Mouse (Mus musculus) embryo, embryonic 11.5 days (tissue): Measurements from ENCODE around the gene 2310022A10Rik.

Experiments used
- DNase-seq: peaks from one replicate; pipeline ENCODE4 v3.0.0-alpha.2; 2012; ENCODE audit warnings: low read depth, low spot score

Gene 2310022A10Rik

DNA sequence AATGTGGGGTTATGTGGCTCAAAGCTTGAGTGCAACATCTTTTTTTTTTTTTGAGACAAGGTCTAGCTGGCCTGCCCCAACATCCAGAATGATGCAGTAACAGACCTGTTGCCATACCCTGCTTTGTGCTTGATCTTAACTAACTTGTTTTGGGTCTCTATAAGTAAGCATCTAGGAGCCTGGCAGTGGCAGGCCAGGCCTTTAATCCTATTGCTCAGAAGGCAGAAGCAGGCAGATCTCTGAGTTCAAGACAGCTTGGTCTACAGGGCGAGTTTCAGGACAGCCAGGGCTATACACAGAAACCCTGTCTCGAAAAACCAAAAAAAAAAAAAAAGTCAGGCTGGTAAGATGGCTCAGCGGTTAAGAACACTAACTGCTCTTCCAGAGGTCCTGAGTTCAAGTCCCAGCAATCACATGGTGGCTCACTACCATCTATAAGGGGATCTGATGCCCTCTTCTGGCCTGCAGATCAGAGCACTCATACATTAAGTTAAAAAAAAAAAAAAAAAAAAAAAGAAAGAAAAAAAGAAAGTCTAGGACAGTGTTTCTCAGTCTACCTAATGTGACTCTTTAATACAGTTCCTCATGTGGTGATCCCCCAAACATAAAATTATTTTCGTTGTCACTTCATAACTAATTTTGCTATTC lies 37.7 kb downstream of the 2310022A10Rik start:
- DNase-seq = no peak

DNA sequence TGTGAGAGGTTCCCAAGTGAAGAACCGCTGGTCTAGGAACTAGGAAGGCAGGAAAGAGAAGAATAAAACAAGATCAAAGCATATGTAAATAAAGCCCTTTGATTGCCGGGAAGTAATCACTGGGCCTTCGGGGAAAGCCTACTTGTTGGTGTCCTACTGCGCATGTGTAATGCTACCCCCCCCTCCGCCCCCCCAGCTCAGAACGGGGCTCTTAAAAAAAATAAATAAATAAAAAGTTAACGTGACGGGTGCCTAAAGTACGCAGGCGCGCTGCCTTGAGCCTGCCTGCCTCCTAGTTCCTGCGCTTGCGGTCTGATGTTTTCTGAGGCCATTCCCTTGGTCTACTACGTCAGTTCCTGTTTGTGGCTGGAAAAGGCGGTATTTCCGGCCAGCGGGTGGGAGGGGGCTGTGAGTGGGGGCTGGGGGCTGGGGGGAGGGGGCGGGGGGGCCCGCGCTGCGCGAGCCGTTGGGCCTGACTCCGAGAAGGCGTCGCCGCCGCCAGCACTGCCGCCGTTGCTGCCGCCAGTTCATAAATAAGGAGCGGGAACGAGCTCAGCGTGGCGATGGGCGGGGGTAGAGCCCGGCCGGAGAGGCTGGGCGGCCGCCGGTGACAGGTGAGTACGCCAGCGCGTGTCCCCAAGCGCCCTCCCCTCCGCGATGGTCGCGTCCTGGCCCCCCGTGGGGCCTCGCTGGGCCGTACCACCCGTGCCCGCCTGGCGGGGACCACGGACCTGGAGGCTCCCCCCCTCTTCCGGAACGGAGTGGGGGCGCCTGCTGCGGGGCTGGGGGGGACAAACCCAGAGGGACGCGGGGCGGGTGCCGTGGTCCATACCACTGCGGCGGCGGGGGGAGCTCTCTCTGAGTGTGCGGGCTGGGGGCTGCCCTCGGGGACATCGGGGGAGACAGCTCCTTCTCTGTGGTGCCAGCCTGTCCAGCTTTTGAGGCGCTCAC lies 38.5 kb downstream of the 2310022A10Rik start, which contains the start of gene Akt2:
Akt2 (plus strand) TSS at position 287 of the 951 bp plus-strand sequence.
- DNase-seq = peak; percentile 93

DNA sequence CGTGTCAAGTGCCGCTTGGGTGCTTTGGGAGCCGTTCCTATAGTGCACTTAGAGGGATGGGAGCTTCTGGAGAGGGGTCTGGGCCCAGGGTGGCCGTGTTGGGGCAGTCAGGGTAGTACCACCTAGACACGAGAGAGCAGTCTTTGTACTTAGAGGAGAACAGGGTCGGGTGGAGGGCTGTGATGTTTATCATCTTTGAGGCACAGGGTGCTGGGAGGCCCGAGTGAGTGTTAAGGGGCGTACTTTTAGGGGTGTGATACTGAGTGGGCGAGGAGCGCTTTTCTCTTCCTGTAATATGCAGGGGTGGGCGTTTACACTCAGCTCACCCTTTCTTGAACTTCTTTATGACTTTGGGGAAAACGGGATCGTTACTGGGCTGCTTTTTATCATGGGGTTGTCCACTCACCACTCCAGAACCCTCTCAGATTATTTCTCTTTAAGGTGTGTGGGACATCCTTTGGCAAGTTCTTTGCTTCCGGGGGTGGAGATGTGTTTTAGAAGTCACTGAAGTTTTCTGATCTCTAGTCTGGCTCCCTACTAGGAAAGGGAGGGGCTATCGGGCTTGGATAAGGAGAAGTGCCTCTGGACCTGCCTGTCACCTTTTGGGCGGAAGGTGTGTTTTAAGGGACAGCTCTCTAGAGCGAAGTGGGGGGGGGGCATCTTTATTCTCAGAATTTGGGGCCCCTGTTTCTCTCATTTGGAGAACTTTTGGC lies 39.3 kb downstream of the 2310022A10Rik start:
- DNase-seq = no peak

DNA sequence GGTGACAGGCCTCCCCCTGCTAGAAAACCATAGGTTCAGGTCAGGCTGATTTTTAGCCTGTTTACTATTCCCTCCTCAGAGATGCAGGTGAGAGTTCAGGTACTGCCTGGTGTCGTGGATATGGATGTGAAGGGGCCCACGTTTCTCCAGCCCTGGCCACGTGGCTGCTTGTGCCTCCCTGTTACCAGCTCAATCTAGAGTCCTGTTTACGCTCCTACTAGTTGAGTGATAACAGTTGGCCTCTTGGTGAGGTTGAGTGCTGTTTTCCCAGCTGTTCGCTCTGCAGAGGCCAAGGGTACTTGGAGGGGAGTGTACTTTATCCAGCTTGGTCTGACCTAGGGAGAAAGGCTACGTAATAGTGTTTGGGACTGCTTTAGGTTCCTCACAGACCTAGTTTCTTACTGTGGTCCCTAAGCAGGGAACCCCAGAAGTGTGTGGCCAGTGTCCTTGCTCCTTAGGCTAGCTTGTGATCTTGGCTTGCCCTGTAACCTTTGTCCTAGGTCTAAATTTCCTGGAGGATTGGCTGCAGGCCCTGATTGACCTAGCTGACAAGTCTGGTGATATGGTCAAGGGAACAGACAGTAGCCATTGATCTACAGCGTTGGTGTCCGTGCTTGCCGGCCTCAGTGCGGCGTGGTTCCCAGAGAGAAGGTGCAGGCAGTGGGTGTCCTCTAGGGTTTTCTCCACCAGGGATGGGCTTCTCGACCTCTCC lies 40.1 kb downstream of the 2310022A10Rik start:
- DNase-seq = no peak

DNA sequence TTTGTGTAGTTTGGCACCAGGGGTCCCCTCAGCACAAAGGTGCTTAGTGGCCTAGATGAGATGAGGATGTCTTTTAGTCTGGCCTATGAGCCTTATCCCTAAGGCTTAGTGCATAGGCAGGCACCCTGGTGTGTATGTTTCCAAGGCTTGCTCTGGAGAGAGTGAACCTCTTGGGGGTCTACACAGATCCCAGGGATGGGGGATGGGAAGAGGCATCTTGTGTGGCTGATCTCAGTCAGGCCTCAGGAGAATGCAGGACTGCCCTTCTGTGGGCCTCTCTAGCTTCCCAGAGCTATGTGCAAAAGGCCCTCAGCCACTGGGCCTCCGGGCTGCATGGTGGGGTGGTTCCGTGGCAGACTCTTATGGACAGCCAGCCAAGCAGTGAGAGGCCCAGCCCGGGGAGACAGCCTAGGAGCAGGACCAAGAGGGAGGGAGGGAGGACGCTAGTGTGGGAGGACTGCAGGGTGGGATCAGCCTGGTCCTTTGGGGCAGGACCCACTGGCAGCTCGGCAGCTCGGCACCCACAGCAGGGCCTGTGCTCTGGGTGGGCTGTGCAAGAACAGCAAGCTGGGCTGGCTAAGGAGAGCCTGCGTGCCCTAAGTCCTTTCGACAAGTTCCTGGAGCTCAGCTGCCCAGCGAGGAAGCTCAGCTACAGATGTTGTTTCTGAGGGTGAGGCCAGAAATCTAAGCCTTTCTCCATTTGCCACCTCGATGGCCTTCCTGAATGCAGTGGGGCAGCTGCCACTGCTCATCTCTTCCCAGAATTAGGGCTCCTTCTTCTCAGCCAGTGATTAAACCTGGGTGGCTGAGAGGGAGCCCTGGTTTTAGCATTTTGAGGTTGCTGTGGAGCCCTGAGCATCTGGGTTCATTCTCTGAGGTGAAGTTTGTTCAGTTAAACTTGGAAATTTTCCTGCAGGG lies 43.8 kb downstream of the 2310022A10Rik start:
- no peak for DNase-seq

DNA sequence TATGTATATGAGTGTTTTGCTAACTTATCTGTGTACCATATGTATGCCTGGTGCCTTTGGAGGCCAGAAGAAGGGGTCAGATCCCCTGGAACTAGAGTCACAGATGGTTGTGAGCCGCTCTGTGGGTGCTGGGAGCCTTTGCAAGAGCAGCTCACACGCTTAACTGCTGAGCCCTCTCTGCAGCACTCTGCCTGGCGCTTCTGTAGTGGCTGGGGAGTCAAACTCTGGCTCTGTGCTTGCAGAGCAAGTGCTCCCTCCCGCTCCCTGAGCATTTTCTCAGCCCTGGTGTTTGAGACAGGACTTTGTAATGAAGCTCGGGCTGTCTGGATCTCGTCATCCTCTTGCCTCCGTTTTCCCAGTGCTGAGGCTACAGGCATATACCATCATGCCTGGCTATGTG lies 45.0 kb downstream of the 2310022A10Rik start:
- DNase-seq = no peak

DNA sequence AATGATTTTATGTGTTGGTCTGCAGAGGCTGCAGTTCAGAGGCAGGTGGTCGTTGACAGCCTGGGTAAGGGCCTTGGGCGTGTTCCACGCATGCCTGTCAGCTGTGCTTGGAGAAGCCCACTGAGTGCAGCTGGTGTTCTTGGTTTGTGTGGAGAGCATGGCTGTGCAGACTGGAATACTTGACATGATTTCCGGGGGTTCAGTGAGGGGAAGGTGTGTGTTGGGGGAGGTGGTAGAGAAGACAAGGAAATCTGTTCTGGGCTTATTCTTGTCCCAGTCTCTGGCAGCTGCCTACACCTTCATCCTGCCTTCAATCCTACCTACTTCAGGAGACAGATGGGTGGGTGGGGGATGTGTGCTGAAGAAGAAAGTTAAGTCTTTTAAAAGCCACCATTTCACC lies 48.6 kb downstream of the 2310022A10Rik start:
- DNase-seq = no peak

DNA sequence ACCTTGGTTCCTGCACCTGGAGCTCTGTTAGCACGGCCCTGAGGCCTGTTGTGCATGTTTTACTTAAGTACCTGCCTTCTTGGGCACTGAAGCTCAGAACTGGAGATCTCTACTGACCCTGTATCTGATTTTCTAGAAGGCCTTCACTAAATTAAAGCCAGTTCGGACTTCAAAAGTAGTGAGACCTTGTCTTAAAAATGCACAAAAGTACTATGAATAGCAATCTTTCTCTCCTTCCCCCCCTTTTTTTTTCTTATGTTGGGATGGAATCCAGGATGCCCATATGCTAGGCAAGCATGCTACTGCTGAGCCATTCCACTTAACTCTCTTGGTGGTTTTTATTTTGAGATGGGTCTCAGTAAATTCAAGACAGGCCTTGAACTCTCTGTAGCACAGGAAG lies 49.1 kb downstream of the 2310022A10Rik start:
- no peak for DNase-seq

DNA sequence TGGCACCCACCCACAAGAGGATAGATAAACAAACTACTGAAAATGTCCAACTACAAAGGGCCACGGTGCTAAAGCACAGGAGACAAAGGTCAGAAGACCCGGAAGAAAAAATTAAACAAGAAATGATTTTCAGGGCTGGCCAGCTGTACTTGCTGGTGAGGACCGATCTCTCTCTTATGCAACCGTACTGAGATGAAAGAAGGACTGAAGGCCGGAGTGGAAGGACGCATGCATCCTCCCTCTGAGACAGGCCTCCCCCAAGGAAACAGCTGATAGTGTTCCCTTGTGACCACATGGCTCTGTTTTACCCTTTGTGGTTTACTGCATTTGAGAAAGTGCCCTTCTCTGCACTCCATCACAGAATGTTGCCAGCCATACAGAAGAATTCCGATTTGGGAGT lies 49.8 kb downstream of the 2310022A10Rik start:
- no peak for DNase-seq

DNA sequence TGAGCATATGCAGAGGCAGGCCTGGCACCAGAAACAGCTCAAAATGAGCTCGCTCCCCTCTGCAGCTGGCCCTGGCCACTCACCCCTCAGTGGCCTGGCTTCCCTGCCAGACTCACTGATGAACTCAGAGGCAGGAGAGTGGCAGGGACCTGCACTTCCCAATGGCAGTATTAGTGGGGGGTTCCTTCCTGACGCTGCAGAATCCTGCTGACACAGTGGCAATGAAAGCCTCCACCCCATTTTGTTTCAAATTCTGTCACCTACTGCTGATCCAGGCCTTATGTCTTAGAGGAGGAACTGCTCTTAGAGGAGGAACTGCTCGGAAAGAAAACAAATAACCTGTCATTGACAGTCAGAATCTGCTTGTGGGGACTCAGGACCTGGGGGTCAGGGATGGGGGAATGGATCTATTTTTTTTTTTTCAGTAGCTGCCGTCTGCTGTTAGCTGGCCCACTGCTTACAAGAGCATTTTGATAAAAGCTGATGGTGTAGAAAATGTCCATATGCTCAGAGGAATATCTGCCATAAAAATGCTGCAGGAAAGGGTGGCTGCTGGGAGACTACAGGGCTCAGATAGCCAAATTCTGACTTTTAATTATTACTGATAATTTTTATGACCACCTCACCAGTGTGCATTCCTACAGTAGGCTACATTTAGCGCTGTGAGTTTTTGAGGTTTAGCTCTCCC lies 51.8 kb downstream of the 2310022A10Rik start:
- no peak for DNase-seq

DNA sequence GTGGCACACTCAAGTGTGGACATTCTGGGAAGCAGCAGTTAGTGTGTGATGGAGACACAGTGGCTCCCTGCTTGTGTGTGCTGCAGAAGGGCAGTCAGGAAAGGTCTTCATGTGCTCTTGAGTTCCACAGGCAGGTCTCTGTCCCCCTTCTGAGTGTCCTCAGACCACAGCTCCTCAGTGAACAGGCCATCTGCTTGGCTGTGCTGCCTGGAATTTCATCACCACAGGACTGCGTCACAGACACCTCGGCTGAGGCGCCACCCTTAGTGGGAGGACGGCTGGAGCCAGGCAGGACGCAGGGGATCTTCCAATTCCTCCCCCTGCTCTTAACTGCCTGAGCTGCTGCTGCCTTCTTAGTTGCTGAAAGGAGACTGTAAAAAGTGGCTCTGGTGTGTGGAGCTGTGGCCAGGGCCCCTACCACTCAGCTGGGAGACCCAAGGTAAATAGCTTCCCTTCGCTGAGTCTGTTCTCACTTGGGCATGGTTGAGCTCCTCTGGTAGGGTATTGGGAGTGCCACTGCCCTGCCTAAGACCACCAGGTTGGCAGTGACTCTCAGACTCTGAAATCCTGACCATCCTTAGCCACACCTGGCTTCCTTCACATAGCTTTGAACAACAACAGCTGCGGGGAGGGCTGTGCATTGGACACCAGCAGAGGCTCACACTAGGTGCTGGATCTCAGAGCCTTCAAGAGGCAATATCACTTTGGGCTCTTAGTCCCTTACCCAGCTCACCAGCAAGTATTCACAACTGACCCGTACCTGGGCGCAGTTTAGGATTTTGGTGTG lies 52.7 kb downstream of the 2310022A10Rik start:
- DNase-seq = no peak

DNA sequence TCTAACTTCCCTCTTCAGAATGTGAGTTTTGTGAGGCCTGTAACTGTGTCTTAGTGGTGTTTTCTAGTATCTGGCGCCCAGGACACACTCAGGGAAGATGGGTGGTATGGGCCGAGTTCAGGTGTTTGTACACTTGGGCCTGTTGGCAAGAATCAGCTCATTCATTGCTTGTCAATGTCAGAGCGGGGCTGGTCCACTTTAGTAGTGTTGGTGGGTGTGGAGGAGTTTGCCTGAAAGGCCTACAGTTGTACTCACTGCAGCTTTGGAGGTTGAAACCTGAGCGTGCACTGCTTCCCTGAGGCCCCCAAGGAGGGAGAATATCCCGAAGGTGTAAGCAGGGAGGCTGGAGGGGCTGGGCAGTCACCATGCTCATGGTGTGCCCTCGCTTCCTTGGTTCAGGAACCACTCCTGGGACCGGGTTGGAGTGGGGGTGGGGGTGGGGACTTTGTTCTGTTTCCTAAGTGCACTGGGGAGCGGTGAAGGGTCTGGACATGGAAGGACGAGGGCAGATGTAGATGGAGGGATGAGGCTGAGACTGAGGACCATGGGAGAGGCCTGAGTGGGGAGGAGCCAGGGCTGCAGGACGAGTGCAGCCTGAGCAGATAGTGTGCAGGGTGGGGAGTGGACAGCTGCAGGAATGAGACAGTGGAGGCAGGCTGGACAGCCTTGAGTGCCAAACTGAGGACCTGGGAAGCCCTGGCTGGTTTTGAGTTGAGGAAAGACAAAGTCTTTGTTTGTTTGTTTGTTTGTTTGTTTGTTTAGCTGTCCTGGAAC lies 53.6 kb downstream of the 2310022A10Rik start:
- no peak for DNase-seq

DNA sequence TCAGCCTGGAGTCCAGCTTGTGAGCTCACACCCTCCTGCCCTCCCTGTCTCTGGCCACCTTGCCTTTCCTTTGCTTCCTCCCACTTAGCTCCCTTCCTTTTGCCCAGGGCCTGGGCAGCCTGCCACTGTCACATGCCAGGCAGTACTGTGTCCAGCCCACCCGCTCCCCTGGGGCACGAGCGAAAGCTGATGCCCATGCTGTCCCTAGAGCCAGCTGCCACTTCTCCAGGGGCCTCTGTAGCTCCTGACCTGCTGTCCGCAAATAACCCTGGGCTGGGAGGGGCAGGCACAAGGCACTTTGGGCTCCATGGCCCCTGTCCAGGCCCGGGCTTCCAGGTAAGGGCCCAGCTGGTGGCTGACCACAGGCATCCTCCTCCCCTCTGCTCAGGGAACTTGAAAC lies 54.5 kb downstream of the 2310022A10Rik start:
- DNase-seq = no peak

DNA sequence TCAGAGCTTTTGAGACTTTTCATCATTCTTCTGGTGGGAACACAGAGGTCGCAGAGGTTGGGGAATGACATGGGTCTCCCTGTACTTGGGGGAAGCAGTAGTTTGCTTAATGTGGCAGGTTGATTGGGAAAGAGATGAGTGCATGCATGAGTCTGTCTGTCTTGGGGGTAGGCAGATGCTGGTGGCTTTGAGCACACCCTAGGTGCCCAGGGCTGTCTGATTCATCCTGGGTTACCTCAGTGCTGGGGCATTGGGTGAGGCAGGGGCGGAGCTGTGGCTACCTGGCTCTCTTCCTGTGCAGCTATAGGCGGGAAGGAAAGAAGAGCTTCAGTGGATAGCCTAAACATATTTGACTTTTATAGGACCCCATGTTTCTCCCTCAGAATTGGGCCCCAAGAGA lies 55.1 kb downstream of the 2310022A10Rik start:
- DNase-seq = no peak

DNA sequence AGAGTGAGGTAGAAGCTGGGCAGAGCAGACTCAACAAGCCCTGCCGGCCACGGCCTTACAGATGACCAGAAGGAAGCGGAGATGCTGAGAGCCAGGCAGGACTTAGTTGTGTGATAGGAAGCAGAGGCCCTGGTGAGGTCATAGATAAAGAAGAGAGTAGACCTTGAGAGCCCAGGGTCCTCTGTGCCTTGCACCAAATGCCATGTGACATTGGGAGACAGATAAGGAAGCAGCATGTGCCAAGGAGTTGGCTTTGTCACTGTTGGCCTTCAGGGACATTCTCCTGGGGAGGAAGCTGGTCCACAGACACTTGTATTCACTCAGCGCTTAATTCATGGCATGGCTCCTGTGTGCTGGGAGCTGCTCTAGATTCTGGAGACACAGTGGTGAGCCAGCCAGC lies 56.3 kb downstream of the 2310022A10Rik start:
- DNase-seq = no peak

DNA sequence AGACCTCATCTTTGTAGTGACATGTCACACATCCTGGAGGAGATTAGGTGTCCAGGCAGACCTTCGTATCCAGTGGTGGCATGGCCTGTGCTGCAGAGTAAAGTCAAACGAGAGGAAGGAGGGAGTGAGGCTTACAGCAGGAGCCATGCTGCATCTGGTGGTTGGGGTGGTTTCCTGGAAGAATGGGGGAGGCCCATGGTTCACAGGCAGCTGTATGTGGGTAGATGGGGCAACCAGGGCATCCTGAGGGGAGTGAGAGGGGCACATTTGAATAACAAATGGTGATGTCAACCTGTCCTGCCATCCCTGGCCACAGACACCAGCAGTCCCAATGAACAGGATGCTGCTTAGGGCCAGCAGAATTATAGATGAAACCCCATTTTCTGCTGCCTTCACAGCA lies 56.7 kb downstream of the 2310022A10Rik start:
- no peak for DNase-seq

DNA sequence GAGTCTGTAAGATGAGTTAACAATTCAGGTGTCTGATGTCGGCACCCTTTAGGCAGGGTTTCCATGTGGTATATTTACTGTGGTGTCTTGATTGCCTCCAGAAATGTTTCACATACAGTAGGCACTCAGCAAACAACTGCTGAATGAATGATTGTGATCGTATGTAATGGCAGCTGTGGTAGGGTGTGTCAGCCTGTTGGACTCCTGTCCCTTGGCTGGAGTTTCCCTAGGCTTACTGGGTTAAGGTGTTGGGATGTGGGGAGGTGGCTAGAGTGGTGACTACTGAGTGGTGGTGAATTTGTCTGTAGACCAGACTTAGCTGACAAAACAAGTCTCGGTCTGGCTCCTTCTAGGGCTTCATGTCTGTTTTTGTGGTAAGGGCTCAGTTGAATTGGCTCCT lies 57.3 kb downstream of the 2310022A10Rik start:
- no peak for DNase-seq

DNA sequence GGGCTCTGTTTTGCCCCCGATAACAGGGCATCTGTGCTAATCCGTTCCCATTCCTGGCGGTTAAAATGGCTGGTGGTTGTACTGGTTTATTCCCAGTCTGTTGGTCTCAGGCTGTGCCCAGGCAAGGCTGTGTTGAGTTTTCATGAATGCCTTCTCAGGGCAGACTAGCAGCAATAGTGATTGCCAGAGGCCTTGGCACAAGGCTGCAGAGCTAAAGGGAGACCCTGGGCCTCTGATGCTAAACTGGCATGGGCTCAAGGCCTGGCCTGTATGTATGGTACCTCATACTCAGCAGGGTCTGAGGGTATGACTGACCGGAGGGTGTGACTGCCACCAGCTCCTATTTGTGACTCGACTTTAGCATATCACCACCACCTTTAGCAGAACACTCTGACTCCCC lies 57.8 kb downstream of the 2310022A10Rik start:
- DNase-seq = no peak
